Mouse (Mus musculus): ENCODE measurements around the gene Rab34. TPM values are rescaled to one million over a fixed set of nuclear protein-coding genes. Genes with fewer than 3 reads are reported as not detected.

Rab34 gene
- polyA plus RNA-seq, 2 experiments, result 163 to 171 TPM

- no peak for TF ChIP-seq POLR2A (IDR thresholded peaks at IDR 0.05; ENCODE audit: borderline replicate concordance, extremely low read depth, insufficient read depth, insufficient read length)
- H3K4me2 ChIP-seq (replicated peaks; ENCODE audit: low read depth, low read length, severe bottlenecking), result no peak overlapping the region
- no peaks in the 10 kb centered on the region for H3K9me3 ChIP-seq (ENCODE audit: control insufficient read depth, low read length)
- H3K27ac ChIP-seq (replicated peaks; ENCODE audit: low read depth, low read length), result no peak overlapping the region
- no peak overlapping the region for H3K9ac ChIP-seq (ENCODE audit: low read depth, low read length, severe bottlenecking)
- no peak for DNase-seq (ENCODE audit: low spot score)
- no peaks in the 10 kb centered on the region for H3K27me3 ChIP-seq (ENCODE audit: control insufficient read depth, insufficient read depth, low read length)
- ATAC-seq (ENCODE audit: low FRiP score, low read depth), result no peak
- WGBS, result 42% methylated on average over 1 of the region's 1 CpGs
- H3K36me3 ChIP-seq (ENCODE audit: control insufficient read depth, insufficient read depth, low read length), result peaks cover 82% of the 10 kb centered on the region
- peaks cover 11% of the 10 kb centered on the region for H3K4me1 ChIP-seq (ENCODE audit: control insufficient read depth, insufficient read depth, low read length)
- H3K4me3 ChIP-seq (replicated peaks; ENCODE audit: low read length), result no peak overlapping the region
These were observed 37.1 kb upstream of the Rab34 start for GRCm38 (mm10) chr11:78151161-78151560.

- Histone ChIP-seq H3K4me3 (replicated peaks; ENCODE audit: low read length) (no peak overlapping the region), H3K9ac (ENCODE audit: low read depth, low read length, severe bottlenecking) (no peak overlapping the region; the same call in 1 of the 2 replicates), H3K27me3 (ENCODE audit: control insufficient read depth, insufficient read depth, low read length) (no peaks in the 10 kb centered on the region), H3K4me2 (replicated peaks; ENCODE audit: low read depth, low read length, severe bottlenecking) (no peak overlapping the region), H3K36me3 (ENCODE audit: control insufficient read depth, insufficient read depth, low read length) (peaks cover 84% of the 10 kb centered on the region), H3K27ac (replicated peaks; ENCODE audit: low read depth, low read length) (peak overlapping the region; percentile 38; the same call in 1 of the 2 replicates), H3K9me3 (ENCODE audit: control insufficient read depth, low read length) (no peaks in the 10 kb centered on the region), H3K4me1 (ENCODE audit: control insufficient read depth, insufficient read depth, low read length) (peaks cover 11% of the 10 kb centered on the region)
- 49% methylated on average over 9 of the region's 9 CpGs for WGBS
- DNase-seq (ENCODE audit: low spot score), result peak; percentile 44
- ATAC-seq (ENCODE audit: low FRiP score, low read depth), result no peak
- TF ChIP-seq POLR2A (IDR thresholded peaks at IDR 0.05; ENCODE audit: borderline replicate concordance, extremely low read depth, insufficient read depth, insufficient read length), result no peak
These were observed 35.7 kb upstream of the Rab34 start for GRCm38 (mm10) chr11:78152299-78153231.

GRCm38 (mm10) chr11:78153778-78154177 lies 34.5 kb upstream of the Rab34 start:
- DNase-seq (ENCODE audit: low spot score) (no peak), ATAC-seq (ENCODE audit: low FRiP score, low read depth) (no peak)
- Histone ChIP-seq H3K36me3 (ENCODE audit: control insufficient read depth, insufficient read depth, low read length) (peaks cover 88% of the 10 kb centered on the region), H3K9ac (ENCODE audit: low read depth, low read length, severe bottlenecking) (no peak overlapping the region), H3K27ac (replicated peaks; ENCODE audit: low read depth, low read length) (no peak overlapping the region), H3K4me1 (ENCODE audit: control insufficient read depth, insufficient read depth, low read length) (peaks cover 11% of the 10 kb centered on the region), H3K4me3 (replicated peaks; ENCODE audit: low read length) (no peak overlapping the region), H3K9me3 (ENCODE audit: control insufficient read depth, low read length) (no peaks in the 10 kb centered on the region), H3K4me2 (replicated peaks; ENCODE audit: low read depth, low read length, severe bottlenecking) (no peak overlapping the region), H3K27me3 (ENCODE audit: control insufficient read depth, insufficient read depth, low read length) (no peaks in the 10 kb centered on the region)
- 78% methylated on average over 13 of the region's 13 CpGs for WGBS
- TF ChIP-seq POLR2A (IDR thresholded peaks at IDR 0.05; ENCODE audit: borderline replicate concordance, extremely low read depth, insufficient read depth, insufficient read length), result no peak

- no peak overlapping the region for H3K4me2 ChIP-seq (replicated peaks; ENCODE audit: low read depth, low read length, severe bottlenecking)
- H3K27me3 ChIP-seq (ENCODE audit: control insufficient read depth, insufficient read depth, low read length), result no peaks in the 10 kb centered on the region
- H3K9ac ChIP-seq (ENCODE audit: low read depth, low read length, severe bottlenecking), result no peak overlapping the region
- no peak overlapping the region for H3K4me3 ChIP-seq (replicated peaks; ENCODE audit: low read length)
- no peak overlapping the region for H3K27ac ChIP-seq (replicated peaks; ENCODE audit: low read depth, low read length)
- TF ChIP-seq POLR2A (IDR thresholded peaks at IDR 0.05; ENCODE audit: borderline replicate concordance, extremely low read depth, insufficient read depth, insufficient read length), result no peak
- no peaks in the 10 kb centered on the region for H3K9me3 ChIP-seq (ENCODE audit: control insufficient read depth, low read length)
- WGBS, result 78% methylated on average over 5 of the region's 5 CpGs
- H3K4me1 ChIP-seq (ENCODE audit: control insufficient read depth, insufficient read depth, low read length), result peaks cover 11% of the 10 kb centered on the region
- peaks cover 91% of the 10 kb centered on the region for H3K36me3 ChIP-seq (ENCODE audit: control insufficient read depth, insufficient read depth, low read length)
- DNase-seq (ENCODE audit: low spot score) (no peak), ATAC-seq (ENCODE audit: low FRiP score, low read depth) (no peak)
These were observed 32.6 kb upstream of the Rab34 start for GRCm38 (mm10) chr11:78155674-78156073.

GRCm38 (mm10) chr11:78156156-78156699 lies 32.0 kb upstream of the Rab34 start:
- WGBS, result 67% methylated on average over 6 of the region's 6 CpGs
- Histone ChIP-seq H3K9me3 (ENCODE audit: control insufficient read depth, low read length) (no peaks in the 10 kb centered on the region), H3K4me1 (ENCODE audit: control insufficient read depth, insufficient read depth, low read length) (peaks cover 11% of the 10 kb centered on the region), H3K4me2 (replicated peaks; ENCODE audit: low read depth, low read length, severe bottlenecking) (no peak overlapping the region), H3K9ac (ENCODE audit: low read depth, low read length, severe bottlenecking) (no peak overlapping the region), H3K27me3 (ENCODE audit: control insufficient read depth, insufficient read depth, low read length) (no peaks in the 10 kb centered on the region), H3K36me3 (ENCODE audit: control insufficient read depth, insufficient read depth, low read length) (peaks cover 91% of the 10 kb centered on the region), H3K27ac (replicated peaks; ENCODE audit: low read depth, low read length) (no peak overlapping the region), H3K4me3 (replicated peaks; ENCODE audit: low read length) (no peak overlapping the region)
- no peak for DNase-seq (ENCODE audit: low spot score)
- no peak for TF ChIP-seq POLR2A (IDR thresholded peaks at IDR 0.05; ENCODE audit: borderline replicate concordance, extremely low read depth, insufficient read depth, insufficient read length)
- no peak for ATAC-seq (ENCODE audit: low FRiP score, low read depth)

Data from limb, embryonic 14.5 days (tissue).